Mouse (Mus musculus) lung, adult 2 months (tissue): ENCODE data around the gene Camsap1.

ENCODE experiments used
- CTCF ChIP-seq: fragments of 200-500 bp; IDR thresholded peaks from 2 replicates; pipeline ENCODE4 v1.5.1; 2011; ENCODE audit warnings: mild to moderate bottlenecking, low read length, control low read depth; ENCODE audit not compliant: insufficient read depth
- POLR2A ChIP-seq: fragments of 200-500 bp; IDR thresholded peaks from 2 replicates; pipeline ENCODE4 v1.6.1; 2011; ENCODE audit warnings: low read depth, mild to moderate bottlenecking, control low read depth, low read length, borderline replicate concordance; ENCODE audit errors: extremely low read depth

GRCm38 (mm10) chr2:25975141-25975770 is 7.8 kb downstream of the Camsap1 start:
- TF ChIP-seq POLR2A = no peak
- no peak for TF ChIP-seq CTCF
